Mouse (Mus musculus) brain, embryonic 18.5 days (tissue): Measurements from ENCODE around the gene Cradd.

ENCODE experiments used
- DNase-seq: peaks from one replicate; pipeline ENCODE4 v3.0.0-alpha.2; 2012; ENCODE audit warnings: low read depth, low spot score

The Cradd gene

GRCm38 (mm10) chr10:95239196-95240069, 84.5 kb downstream of the Cradd start:
- DNase-seq = peak; percentile 64

- no peak for DNase-seq
Measured at GRCm38 (mm10) chr10:95238667-95239066, 85.3 kb downstream of the Cradd start.

GRCm38 (mm10) chr10:95236226-95236625, 87.7 kb downstream of the Cradd start:
- DNase-seq = no peak

GRCm38 (mm10) chr10:95234661-95235060, 89.3 kb downstream of the Cradd start:
- no peak for DNase-seq

- no peak for DNase-seq
Measured at GRCm38 (mm10) chr10:95233044-95233443, 90.9 kb downstream of the Cradd start.

GRCm38 (mm10) chr10:95232554-95232953, 91.4 kb downstream of the Cradd start:
- no peak for DNase-seq

- peak; percentile 54 for DNase-seq
Measured at GRCm38 (mm10) chr10:95228192-95228591, 95.7 kb downstream of the Cradd start.

- DNase-seq = no peak
Measured at GRCm38 (mm10) chr10:95227590-95227989, 96.3 kb downstream of the Cradd start.

GRCm38 (mm10) chr10:95226772-95227171, 97.2 kb downstream of the Cradd start:
- DNase-seq = no peak

GRCm38 (mm10) chr10:95225006-95225405, 98.9 kb downstream of the Cradd start:
- no peak for DNase-seq

GRCm38 (mm10) chr10:95223211-95223610, 100.7 kb downstream of the Cradd start:
- DNase-seq = no peak

GRCm38 (mm10) chr10:95221914-95222313, 102.0 kb downstream of the Cradd start:
- no peak for DNase-seq

- DNase-seq = no peak
Measured at GRCm38 (mm10) chr10:95220536-95220935, 103.4 kb downstream of the Cradd start.

GRCm38 (mm10) chr10:95218683-95219060, 105.3 kb downstream of the Cradd start:
- DNase-seq = no peak

GRCm38 (mm10) chr10:95217956-95218682, 105.8 kb downstream of the Cradd start:
- DNase-seq = no peak

GRCm38 (mm10) chr10:95215324-95215723, 108.6 kb downstream of the Cradd start:
- no peak for DNase-seq

- no peak for DNase-seq
Measured at GRCm38 (mm10) chr10:95213820-95214219, 110.1 kb downstream of the Cradd start.

- DNase-seq = no peak
Measured at GRCm38 (mm10) chr10:95213311-95213710, 110.6 kb downstream of the Cradd start.

GRCm38 (mm10) chr10:95211660-95212059, 112.3 kb downstream of the Cradd start:
- DNase-seq = no peak

- DNase-seq = no peak
Measured at GRCm38 (mm10) chr10:95210664-95211372, 113.1 kb downstream of the Cradd start.

- DNase-seq = no peak
Measured at GRCm38 (mm10) chr10:95210167-95210566, 113.8 kb downstream of the Cradd start.

GRCm38 (mm10) chr10:95207423-95207822, 116.5 kb downstream of the Cradd start:
- no peak for DNase-seq
